In genomic region chr13:13557001-13557743, GRCm38 (mm10) we compare ENCODE assay signal across 19 mouse cellular contexts. TPM values are rescaled to one million over a fixed set of nuclear protein-coding genes. Genes with fewer than 3 reads are reported as not detected.
A peak's percentile ranks its signal among the peaks of the same experiment; 100 is the strongest.
DNase-seq lines count a peak whose midpoint lies in the region; ATAC-seq and TF ChIP-seq lines count a peak whose summit lies in the region.
"Had no signal": no experiment of that assay in that cellular context is flagged by ENCODE, and none has a peak within 500 bp of the region (broad histone marks: within the 10 kb centered on the region; RNA-seq: fewer than 3 reads in every experiment).

No protein-coding gene starts in this region.

- H3K4me1 ChIP-seq in forebrain, embryonic 15.5 days, result no peaks in the 10 kb centered on the region
- H3K4me1 ChIP-seq in forebrain, postnatal 0 days (ENCODE audit: insufficient read depth), result no peaks in the 10 kb centered on the region
- H3K4me1 ChIP-seq: embryonic facial prominence, embryonic 13.5 days; intestine, embryonic 15.5 days; kidney, embryonic 15.5 days; limb, embryonic 12.5 days; neural tube, embryonic 12.5 days had no signal

- no peak overlapping the region for H3K4me3 ChIP-seq in left cerebral cortex, adult 2 months
- H3K4me3 ChIP-seq in forebrain, embryonic 15.5 days, result no peak overlapping the region
- no peak overlapping the region for H3K4me3 ChIP-seq in forebrain, postnatal 0 days (ENCODE audit: low read depth, low read length)
- H3K4me3 ChIP-seq: embryonic facial prominence, embryonic 13.5 days; intestine, embryonic 15.5 days; kidney, embryonic 15.5 days; limb, embryonic 12.5 days; neural tube, embryonic 12.5 days had no signal

- peak; percentile 80 for ATAC-seq in common myeloid progenitor, adult 5-6 weeks (replicated peaks; ENCODE audit: low read depth, poor library complexity, severe bottlenecking)
- ATAC-seq in neutrophil, adult 5-6 weeks (ENCODE audit: extremely low read depth, insufficient number of reproducible peaks, low FRiP score, poor library complexity, severe bottlenecking), result peak; percentile 69
- ATAC-seq in forebrain, embryonic 15.5 days (replicated peaks), result no peak
- ATAC-seq in forebrain, postnatal 0 days, result no peak
- ATAC-seq: intestine, embryonic 15.5 days; midbrain, embryonic 16.5 days had no signal

- intact Hi-C loops in left cerebral cortex, adult 2 months (cut with DNase I), result no loop called here
- intact Hi-C loops in left cerebral cortex, postnatal 36 days (cut with DNase I), result no loop called here

- no peaks in the 10 kb centered on the region for H3K9me3 ChIP-seq in forebrain, embryonic 15.5 days
- H3K9me3 ChIP-seq in forebrain, postnatal 0 days (ENCODE audit: low read length), result no peaks in the 10 kb centered on the region
- H3K9me3 ChIP-seq: embryonic facial prominence, embryonic 13.5 days; G1E; intestine, embryonic 15.5 days; kidney, embryonic 15.5 days; limb, embryonic 12.5 days; neural tube, embryonic 12.5 days had no signal

- WGBS in forebrain, embryonic 15.5 days, result 85% methylated on average over 5 of the region's 5 CpGs
- 84% methylated on average over 5 of the region's 5 CpGs for WGBS in forebrain, postnatal 0 days

- no peak for DNase-seq in left cerebral cortex, adult 2 months (ENCODE audit: extremely low spot score in 1 of 2, low spot score in 2 of 2)
- DNase-seq in left cerebral cortex, postnatal 36 days (ENCODE audit: low spot score in 2 of 2), result no peak
- DNase-seq in cerebellum, adult 18-20 months, result peak; percentile 49 to 56
- DNase-seq in adrenal gland, postnatal 36 days, result no peak
- DNase-seq in forebrain, postnatal 0 days, result no peak
- DNase-seq: adrenal gland, adult 8-10 months; lung, postnatal 4 days; retina, postnatal 1 day; spleen, adult 18-20 months had no signal

- H3K9ac ChIP-seq in forebrain, embryonic 15.5 days (replicated peaks), result no peak overlapping the region
- H3K9ac ChIP-seq in forebrain, postnatal 0 days, result no peak overlapping the region
- H3K9ac ChIP-seq: embryonic facial prominence, embryonic 13.5 days; intestine, embryonic 15.5 days; kidney, embryonic 15.5 days; limb, embryonic 12.5 days; neural tube, embryonic 12.5 days had no signal

- peak overlapping the region; percentile 53; the same call in 1 of the 2 replicates for H3K27ac ChIP-seq in left cerebral cortex, adult 2 months
- H3K27ac ChIP-seq in forebrain, embryonic 15.5 days (replicated peaks), result no peak overlapping the region
- H3K27ac ChIP-seq in forebrain, postnatal 0 days (ENCODE audit: low read depth, low read length), result no peak overlapping the region
- H3K27ac ChIP-seq: embryonic facial prominence, embryonic 13.5 days; intestine, embryonic 15.5 days; kidney, embryonic 15.5 days; limb, embryonic 12.5 days; neural tube, embryonic 12.5 days had no signal

- no peaks in the 10 kb centered on the region for H3K27me3 ChIP-seq in forebrain, embryonic 15.5 days
- no peaks in the 10 kb centered on the region for H3K27me3 ChIP-seq in forebrain, postnatal 0 days (ENCODE audit: insufficient read depth, low read length)
- H3K27me3 ChIP-seq: embryonic facial prominence, embryonic 13.5 days; intestine, embryonic 15.5 days; kidney, embryonic 15.5 days; limb, embryonic 12.5 days; neural tube, embryonic 12.5 days had no signal

- no peaks in the 10 kb centered on the region for H3K36me3 ChIP-seq in forebrain, embryonic 15.5 days
- H3K36me3 ChIP-seq in forebrain, postnatal 0 days (ENCODE audit: insufficient read depth), result no peaks in the 10 kb centered on the region
- H3K36me3 ChIP-seq: embryonic facial prominence, embryonic 13.5 days; G1E; intestine, embryonic 15.5 days; kidney, embryonic 15.5 days; limb, embryonic 12.5 days; neural tube, embryonic 12.5 days had no signal

- H3K4me2 ChIP-seq in forebrain, embryonic 15.5 days (replicated peaks), result no peak overlapping the region
- H3K4me2 ChIP-seq in forebrain, postnatal 0 days (ENCODE audit: low read depth), result no peak overlapping the region
- H3K4me2 ChIP-seq: embryonic facial prominence, embryonic 13.5 days; intestine, embryonic 15.5 days; kidney, embryonic 15.5 days; limb, embryonic 12.5 days; neural tube, embryonic 12.5 days had no signal

- TF ChIP-seq CTCF in left cerebral cortex, adult 2 months (IDR thresholded peaks at IDR 0.05), result no peak
- no peak for TF ChIP-seq CTCF in forebrain, postnatal 0 days (IDR thresholded peaks at IDR 0.05; ENCODE audit: low read depth)

RNA-seq across cellular contexts. Expression of gene Lyst, which starts 33.0 kb away (rescaled TPM):
- 10 to 100 TPM; 63.2 to 64.6 TPM for total RNA-seq in left cerebral cortex, adult 2 months (2021)
- total RNA-seq in left cerebral cortex, postnatal 36 days (2021), result 10 to 100 TPM; 45.5 to 63.6 TPM
- 22.9 and 25.0 TPM in 2 replicates for total RNA-seq in common myeloid progenitor, adult 5-6 weeks (2017)
- total RNA-seq in neutrophil, adult 5-6 weeks (2017), result 445 and 463 TPM in 2 replicates
- total RNA-seq in adrenal gland, postnatal 36 days (2021), result 10 to 100 TPM; 29.4 to 29.7 TPM
- polyA plus RNA-seq in forebrain, embryonic 15.5 days (2015; fragmentation: Nextera tagmentation; extraction: Ambion mirVana), result 4.1 and 4.8 TPM in 2 replicates
- total RNA-seq in forebrain, postnatal 0 days (2014; rRNA removed), result 13.2 and 14.2 TPM in 2 replicates
- 1.5 and 3.5 TPM in 2 replicates for polyA plus RNA-seq in forebrain, postnatal 0 days (2015; fragmentation: Nextera tagmentation; extraction: Ambion mirVana)

Comparison
In these comparisons a context has a peak if more than half of its experiments do, and no peak if none do; other contexts are left out.
1. DNase-seq: peak in cerebellum, adult 18-20 months (2 of 2); none in left cerebral cortex, adult 2 months (0 of 2), left cerebral cortex, postnatal 36 days (0 of 2), adrenal gland, postnatal 36 days (0 of 2) and forebrain, postnatal 0 days (single experiment).
2. ATAC-seq: peak in common myeloid progenitor, adult 5-6 weeks (single experiment) and neutrophil, adult 5-6 weeks (single experiment); none in forebrain, embryonic 15.5 days (single experiment) and forebrain, postnatal 0 days (single experiment).